Mouse (Mus musculus): ENCODE measurements around the gene Il11.
A peak's percentile ranks its signal among the peaks of the same experiment; 100 is the strongest.
"Not testable (repeated sequence)": the region's sequence is repeated elsewhere in the genome, so short reads cannot be mapped to it uniquely, and the experiment has no call there.

Il11 gene

DNA sequence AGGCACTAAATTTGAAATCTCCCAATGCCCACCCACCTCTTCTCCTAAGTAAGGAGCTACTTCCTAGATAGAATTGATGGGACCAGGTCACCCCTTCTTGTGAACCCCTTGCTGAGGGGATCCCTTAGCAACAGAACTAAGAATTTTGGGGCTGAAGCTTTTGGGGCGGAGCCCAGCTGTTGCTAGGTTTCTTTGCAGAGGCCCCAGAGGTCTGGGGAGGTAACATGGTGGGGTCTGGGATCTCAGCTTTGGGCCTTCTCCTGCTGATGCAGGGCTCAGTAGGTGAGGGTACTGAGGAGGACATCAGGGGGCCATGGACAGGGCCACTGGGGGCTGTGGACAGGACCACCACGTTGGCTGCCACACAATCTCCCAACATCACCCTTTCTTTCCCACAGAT, at the start of gene Il11, which contains the start of gene Tmem190:
Il11 (minus strand) TSS at position 101 of the 400 bp plus-strand sequence.
Tmem190 (plus strand) TSS at position 179 of the 400 bp plus-strand sequence.
- DNase-seq: no peak

DNA sequence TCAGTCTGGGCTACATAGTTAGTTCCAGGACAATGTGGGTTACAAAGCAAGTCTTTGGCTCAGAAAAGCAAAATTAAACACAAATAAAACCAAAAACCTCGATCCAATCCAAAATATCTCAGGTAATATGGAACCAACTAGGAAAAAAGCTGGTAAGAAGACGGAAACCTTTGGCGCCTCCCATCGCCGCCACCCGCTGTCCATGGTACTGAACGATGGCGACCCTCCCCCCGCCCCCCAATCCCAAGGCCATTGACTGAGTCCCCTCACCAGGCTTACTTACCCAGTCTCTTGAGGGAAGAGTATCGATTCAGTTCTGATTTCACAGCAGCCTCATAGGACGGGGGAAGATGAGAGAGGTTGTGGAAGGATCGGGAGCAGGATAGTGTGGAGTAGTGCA, 47.8 kb upstream of the Il11 start:
- no peak for DNase-seq

DNA sequence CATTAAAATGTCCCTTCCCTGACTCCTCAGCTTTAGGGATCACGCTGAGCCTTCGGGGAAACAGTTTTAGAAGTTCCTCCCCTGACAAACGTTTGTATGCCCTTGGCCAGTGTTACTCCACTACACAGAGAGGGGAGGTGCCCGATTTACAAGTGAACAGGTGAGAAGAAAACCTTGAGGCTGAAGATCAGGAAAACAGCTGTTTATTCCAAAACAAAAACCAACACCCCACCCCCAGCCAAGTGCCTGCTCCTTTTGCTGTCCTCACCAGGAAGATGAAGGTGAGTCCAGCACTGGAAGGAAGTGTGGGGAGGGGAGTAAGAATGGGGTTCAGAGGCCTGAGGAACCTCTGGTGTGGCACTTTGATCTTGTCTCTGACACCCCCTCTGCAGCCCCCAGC, 42.7 kb upstream of the Il11 start:
- DNase-seq: no peak

DNA sequence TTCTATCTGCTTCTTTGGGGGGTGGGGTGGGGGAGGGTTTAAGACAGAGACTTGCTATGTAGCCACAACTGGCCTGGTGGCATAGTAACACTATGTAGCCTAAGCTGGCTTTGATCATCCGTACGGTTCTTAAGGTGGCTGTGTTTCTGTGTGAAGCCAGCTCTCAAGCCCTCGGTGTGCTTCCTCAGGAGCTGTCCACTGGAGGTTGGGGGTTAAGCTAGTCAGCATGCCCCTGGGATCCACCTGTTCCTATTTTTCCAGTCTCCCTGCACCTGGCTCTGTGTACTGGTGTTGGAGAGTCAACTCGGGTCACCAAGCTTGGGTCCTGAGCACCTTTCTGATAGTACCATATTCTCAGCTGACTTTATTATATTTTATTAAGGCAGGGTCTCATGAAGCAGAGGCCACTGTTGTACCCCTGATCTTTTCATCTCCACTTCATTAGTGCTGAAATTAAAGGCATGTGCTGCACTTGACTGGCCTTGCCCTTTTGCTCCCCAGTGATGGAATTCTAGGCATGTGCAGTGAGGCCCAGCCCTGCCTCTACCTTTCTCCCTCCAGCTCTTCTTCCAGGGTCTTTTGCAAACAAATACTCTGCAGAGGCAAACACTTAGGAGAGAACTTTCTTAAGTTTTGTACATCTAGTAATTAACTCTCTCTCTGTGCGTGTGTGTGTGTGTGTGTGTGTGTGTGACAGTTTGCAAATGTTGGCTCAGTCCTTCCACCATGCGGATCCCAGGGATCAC, 39.7 kb upstream of the Il11 start:
- no peak for DNase-seq

DNA sequence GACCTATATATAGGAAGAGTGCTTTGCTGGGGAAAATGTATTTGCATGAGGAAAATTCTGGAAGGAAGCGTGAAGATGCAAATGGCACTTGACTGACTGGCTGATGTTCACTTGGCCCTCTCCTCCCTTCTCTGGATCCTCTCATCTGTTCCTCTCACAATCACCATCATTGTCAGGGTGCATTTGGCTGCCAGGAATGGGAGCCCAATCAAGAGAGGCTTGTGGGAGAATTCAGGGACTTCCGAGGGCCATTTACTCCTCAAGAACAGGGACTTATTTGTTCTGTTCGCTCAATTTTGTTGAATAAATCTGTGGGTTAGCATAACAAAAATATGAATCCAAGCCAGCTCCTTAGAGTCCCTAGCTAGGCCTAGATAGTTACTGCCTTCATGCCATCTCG, 39.0 kb upstream of the Il11 start:
- no peak for DNase-seq

- not testable (repeated sequence) for DNase-seq
Measured at GRCm38 (mm10) chr7:4820925-4821324, 38.3 kb upstream of the Il11 start.

- DNase-seq: no peak
Measured at GRCm38 (mm10) chr7:4816559-4816958, 33.9 kb upstream of the Il11 start.

- no peak for DNase-seq
Measured at GRCm38 (mm10) chr7:4813105-4813791, 30.6 kb upstream of the Il11 start.

DNA sequence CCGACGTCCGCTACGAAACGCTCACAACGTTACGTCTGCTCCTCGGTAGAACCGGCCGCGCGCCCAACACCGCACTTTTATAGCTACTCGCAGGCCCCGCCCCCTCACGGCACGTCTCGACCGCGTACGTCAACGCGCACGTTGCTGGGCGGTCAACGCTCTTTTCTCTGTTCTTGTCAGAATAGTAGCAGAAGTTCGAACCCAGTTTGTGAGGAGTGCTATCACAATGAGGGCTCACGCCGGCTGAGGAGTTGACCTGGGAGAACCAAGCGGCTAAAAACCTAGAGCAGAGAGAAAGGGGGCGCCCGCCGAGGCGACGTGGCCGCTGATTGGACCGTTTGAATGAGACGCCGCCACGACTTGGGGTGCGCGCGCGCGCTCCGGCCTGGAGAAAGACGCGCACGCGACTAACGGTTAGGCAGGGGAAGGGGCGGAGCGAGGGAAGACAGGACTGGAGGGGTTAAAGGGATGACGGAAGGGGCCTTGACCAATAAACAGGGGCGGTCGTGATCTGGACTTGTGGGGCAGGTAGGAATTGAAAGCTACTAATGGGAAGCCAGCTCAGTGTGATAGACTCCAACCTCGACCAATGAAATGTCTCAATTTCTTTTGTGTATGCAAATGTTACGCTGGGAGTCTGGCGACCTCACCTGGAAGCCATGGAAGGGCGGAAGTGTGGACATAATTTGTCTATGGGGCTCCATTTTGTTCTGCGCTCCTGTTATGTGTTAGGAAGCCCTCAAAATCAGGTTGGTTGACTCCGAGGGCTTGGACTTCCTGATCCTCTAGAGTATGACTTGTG, 29.8 kb upstream of the Il11 start, which contains the start of gene Ube2s:
Ube2s (minus strand) TSS at position 288 of the 802 bp plus-strand sequence.
- DNase-seq: peak; percentile 99

- peak in 1 of 2 experiments; percentile 56 for DNase-seq
Measured at GRCm38 (mm10) chr7:4811842-4812302, 29.2 kb upstream of the Il11 start.

- DNase-seq: not testable (repeated sequence)
Measured at GRCm38 (mm10) chr7:4811131-4811530, 28.5 kb upstream of the Il11 start.

DNA sequence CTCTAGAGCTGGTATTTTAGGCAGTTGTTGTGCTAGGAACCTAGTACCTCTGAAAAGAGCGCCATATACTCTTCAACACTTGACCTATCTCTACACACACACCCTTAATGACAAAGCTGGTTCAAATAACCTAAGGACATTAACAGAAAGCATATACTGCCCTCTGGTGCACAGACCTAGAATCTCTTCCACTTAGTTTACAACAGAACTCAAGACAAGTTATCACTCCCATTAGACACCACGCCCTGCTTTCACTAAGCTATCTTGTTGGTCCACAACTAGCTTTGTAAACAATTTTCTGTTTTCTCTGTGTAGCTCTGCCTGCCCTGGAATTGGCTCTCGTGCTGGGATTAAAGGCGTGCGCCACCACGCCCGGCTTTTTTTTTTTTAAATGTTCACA, 24.1 kb upstream of the Il11 start:
- peak; percentile 64 to 67 for DNase-seq

- no peak for DNase-seq
Measured at GRCm38 (mm10) chr7:4802247-4802646, 19.6 kb upstream of the Il11 start.

GRCm38 (mm10) chr7:4795767-4796433, 13.2 kb upstream of the Il11 start:
- peak; percentile 53 to 59 for DNase-seq

GRCm38 (mm10) chr7:4794631-4795168, 12.0 kb upstream of the Il11 start:
- DNase-seq: no peak

DNA sequence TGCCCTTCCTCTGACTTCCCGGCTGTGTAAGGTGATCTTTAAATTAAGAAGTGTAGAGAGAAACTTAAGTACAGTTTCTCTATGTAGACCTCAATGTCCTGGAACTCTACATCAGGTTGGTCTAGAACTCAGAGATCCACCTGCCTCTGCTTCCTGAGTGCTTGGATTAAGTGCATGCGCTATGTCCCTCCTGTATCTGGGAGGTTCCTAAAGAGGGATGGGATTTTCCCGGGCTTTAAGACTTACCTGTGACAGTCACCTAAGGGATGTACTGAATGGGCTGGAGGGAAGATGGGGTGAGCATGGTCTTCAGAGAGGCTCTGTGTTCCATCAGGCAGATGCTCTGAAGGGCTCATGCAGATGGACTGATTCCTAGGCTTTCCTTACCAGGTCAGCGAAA, 11.0 kb upstream of the Il11 start:
- no peak for DNase-seq

- peak in 1 of 2 experiments; percentile 26 for DNase-seq
Measured at GRCm38 (mm10) chr7:4793248-4793647, 10.6 kb upstream of the Il11 start.

GRCm38 (mm10) chr7:4792278-4793212, 9.9 kb upstream of the Il11 start, which contains the start of gene Rpl28:
Gene Rpl28, plus strand, starts transcription at chr7:4792874.
- DNase-seq: peak; percentile 95 to 96

GRCm38 (mm10) chr7:4789436-4789935, 6.8 kb upstream of the Il11 start, which contains the start of gene Tmem238:
Gene Tmem238, minus strand, starts transcription at chr7:4789656.
- DNase-seq: peak; percentile 74 to 79
